Mouse (Mus musculus): Measurements from ENCODE around the gene Wnt3a. TPM values are rescaled to one million over a fixed set of nuclear protein-coding genes. Genes with fewer than 3 reads are reported as not detected.
A peak's percentile ranks its signal among the peaks of the same experiment; 100 is the strongest.

The Wnt3a gene
- polyA plus RNA-seq, 1 experiment from 2014 or later = not detected

DNA sequence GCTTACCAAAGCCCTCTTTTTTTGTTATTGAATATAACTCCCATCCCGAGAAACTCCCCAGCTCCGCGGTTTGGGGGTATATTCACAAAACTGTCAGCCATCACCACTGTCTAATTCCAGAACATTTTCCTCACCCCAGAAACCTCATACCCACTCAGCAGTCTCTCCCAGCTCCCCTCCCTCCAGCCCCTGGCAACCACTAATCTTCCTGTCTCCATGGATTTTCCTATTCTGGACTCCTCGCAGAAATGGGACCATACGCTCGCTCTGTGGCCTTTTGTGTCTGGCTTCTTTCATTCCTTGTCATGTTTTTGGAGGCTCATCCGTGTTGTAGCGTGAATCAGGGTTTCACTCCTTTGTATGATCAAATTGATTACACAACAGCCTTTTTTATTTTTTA lies 19.4 kb upstream of the Wnt3a start:
- WGBS = 59% methylated on average over 8 of the region's 8 CpGs
- no peaks in the 10 kb centered on the region; the same call in 1 of the 2 replicates for H3K4me1 ChIP-seq (replicated peaks; ENCODE audit: control insufficient read depth, insufficient read depth, low read length)
- H3K9me3 ChIP-seq (ENCODE audit: control insufficient read depth) = no peaks in the 10 kb centered on the region
- no peak overlapping the region for H3K4me3 ChIP-seq (ENCODE audit: low read depth, low read length)
- no peak overlapping the region for H3K27ac ChIP-seq (ENCODE audit: low read depth, low read length)
- H3K36me3 ChIP-seq (ENCODE audit: control insufficient read depth, insufficient read depth) = no peaks in the 10 kb centered on the region
- TF ChIP-seq CTCF (IDR thresholded peaks at IDR 0.05; ENCODE audit: low read depth) = no peak
- H3K9ac ChIP-seq (ENCODE audit: low read depth, low read length) = no peak overlapping the region
- no peak overlapping the region for H3K4me2 ChIP-seq (replicated peaks; ENCODE audit: low read depth)
- ATAC-seq = no peak
- H3K27me3 ChIP-seq (replicated peaks; ENCODE audit: control insufficient read depth, insufficient read depth, low read length) = peaks cover 44% of the 10 kb centered on the region

DNA sequence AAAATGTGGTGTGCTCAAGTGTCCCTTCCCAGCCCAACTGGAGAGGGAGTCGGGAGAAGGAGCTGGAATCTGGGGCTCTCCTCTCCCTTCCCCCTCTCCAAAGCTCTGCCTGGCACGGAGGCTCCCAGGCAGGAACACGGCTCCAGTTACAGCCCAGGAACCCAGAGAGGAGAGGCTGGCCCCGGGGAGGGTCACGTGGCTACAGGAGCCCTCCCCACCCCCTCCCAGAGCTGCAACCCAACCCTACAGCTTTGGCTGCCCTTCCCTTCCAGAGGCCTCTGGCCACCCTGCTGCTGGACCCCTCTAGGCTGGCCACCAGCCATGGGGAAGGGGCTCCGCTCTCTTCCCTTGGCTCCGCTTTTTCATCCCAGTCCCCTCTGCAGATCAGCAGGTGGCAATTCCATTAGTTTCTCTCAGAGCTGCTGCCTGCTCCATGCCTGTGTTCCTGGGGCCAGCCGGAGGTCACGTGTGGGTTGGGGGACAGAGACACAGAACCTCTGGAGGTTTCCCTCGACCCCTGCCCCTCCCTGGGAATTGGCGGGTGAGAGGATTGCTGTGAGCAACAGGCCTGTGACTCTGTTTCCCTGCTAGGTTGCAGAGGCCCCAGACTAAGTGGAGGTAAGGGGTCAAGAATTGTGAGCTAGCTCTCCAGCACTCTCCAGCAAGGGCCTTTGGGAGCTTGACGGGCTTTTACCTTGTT lies 18.7 kb upstream of the Wnt3a start:
- no peaks in the 10 kb centered on the region for H3K9me3 ChIP-seq (ENCODE audit: control insufficient read depth)
- no peak for ATAC-seq
- peaks cover 49% of the 10 kb centered on the region for H3K27me3 ChIP-seq (replicated peaks; ENCODE audit: control insufficient read depth, insufficient read depth, low read length)
- peak overlapping the region; percentile 94; the same call in 1 of the 2 replicates for H3K4me2 ChIP-seq (replicated peaks; ENCODE audit: low read depth)
- H3K4me3 ChIP-seq (ENCODE audit: low read depth, low read length) = no peak overlapping the region
- no peak for TF ChIP-seq CTCF (IDR thresholded peaks at IDR 0.05; ENCODE audit: low read depth)
- WGBS = 35% methylated on average over 12 of the region's 12 CpGs
- no peaks in the 10 kb centered on the region for H3K36me3 ChIP-seq (ENCODE audit: control insufficient read depth, insufficient read depth)
- H3K27ac ChIP-seq (ENCODE audit: low read depth, low read length) = peak overlapping the region; percentile 21; the same call in 1 of the 2 replicates
- no peaks in the 10 kb centered on the region; the same call in 1 of the 2 replicates for H3K4me1 ChIP-seq (replicated peaks; ENCODE audit: control insufficient read depth, insufficient read depth, low read length)
- H3K9ac ChIP-seq (ENCODE audit: low read depth, low read length) = no peak overlapping the region

DNA sequence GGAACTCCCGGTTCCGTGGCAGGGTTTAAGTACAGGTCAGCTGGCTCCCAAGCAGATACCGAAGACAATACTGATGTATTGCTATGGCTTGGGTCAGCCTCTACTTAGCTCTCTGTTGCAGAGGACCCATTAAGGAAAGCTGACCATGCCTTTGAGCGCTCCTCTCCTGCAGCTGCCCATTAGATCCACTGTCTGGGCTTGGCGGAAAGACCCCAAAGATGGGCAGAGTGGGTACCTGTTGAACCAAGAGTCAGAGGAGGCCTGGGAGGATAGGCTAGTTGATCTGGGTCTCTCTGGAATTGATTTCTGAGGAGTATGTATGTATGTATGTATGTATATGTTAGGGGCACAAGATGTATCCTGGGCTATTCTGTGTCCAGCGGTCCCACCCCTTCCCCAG lies 18.1 kb upstream of the Wnt3a start:
- no peak for ATAC-seq
- H3K36me3 ChIP-seq (ENCODE audit: control insufficient read depth, insufficient read depth) = no peaks in the 10 kb centered on the region
- 58% methylated on average over 6 of the region's 6 CpGs for WGBS
- TF ChIP-seq CTCF (IDR thresholded peaks at IDR 0.05; ENCODE audit: low read depth) = no peak
- H3K27ac ChIP-seq (ENCODE audit: low read depth, low read length) = no peak overlapping the region
- H3K4me3 ChIP-seq (ENCODE audit: low read depth, low read length) = no peak overlapping the region
- 0 out of 2 replicates have a peak overlapping the region, but pooled peaks have one; percentile 7 for H3K9ac ChIP-seq (ENCODE audit: low read depth, low read length)
- no peaks in the 10 kb centered on the region; the same call in 1 of the 2 replicates for H3K4me1 ChIP-seq (replicated peaks; ENCODE audit: control insufficient read depth, insufficient read depth, low read length)
- peak overlapping the region; percentile 94; the same call in 1 of the 2 replicates for H3K4me2 ChIP-seq (replicated peaks; ENCODE audit: low read depth)
- H3K27me3 ChIP-seq (replicated peaks; ENCODE audit: control insufficient read depth, insufficient read depth, low read length) = peaks cover 55% of the 10 kb centered on the region
- no peaks in the 10 kb centered on the region for H3K9me3 ChIP-seq (ENCODE audit: control insufficient read depth)

DNA sequence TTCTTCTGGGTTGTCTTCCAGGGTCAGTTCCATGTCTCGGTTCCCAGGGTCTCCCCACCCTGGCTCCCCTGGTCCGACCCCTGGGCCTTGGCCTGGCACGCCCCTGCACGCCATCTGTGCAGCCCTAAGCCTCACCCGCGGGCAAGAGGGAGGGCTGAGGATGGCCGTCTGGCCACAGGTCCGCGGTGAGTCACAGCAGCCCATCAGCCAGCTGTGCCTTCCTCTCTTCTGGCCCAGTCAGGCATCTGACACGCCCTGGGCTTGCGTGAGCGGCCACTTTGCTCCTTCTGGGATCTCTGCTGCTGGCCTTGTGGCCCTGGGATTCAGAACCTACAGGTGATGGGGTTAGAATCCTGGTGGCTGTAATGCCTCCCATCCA lies 17.6 kb upstream of the Wnt3a start:
- no peaks in the 10 kb centered on the region; the same call in 1 of the 2 replicates for H3K4me1 ChIP-seq (replicated peaks; ENCODE audit: control insufficient read depth, insufficient read depth, low read length)
- ATAC-seq = no peak
- no peaks in the 10 kb centered on the region for H3K9me3 ChIP-seq (ENCODE audit: control insufficient read depth)
- peaks cover 60% of the 10 kb centered on the region for H3K27me3 ChIP-seq (replicated peaks; ENCODE audit: control insufficient read depth, insufficient read depth, low read length)
- peak overlapping the region; percentile 94 for H3K4me2 ChIP-seq (replicated peaks; ENCODE audit: low read depth)
- WGBS = 30% methylated on average over 12 of the region's 12 CpGs
- H3K4me3 ChIP-seq (ENCODE audit: low read depth, low read length) = peak overlapping the region; percentile 18; the same call in 1 of the 2 replicates
- no peak overlapping the region for H3K27ac ChIP-seq (ENCODE audit: low read depth, low read length)
- no peak overlapping the region for H3K9ac ChIP-seq (ENCODE audit: low read depth, low read length)
- no peak for TF ChIP-seq CTCF (IDR thresholded peaks at IDR 0.05; ENCODE audit: low read depth)
- H3K36me3 ChIP-seq (ENCODE audit: control insufficient read depth, insufficient read depth) = no peaks in the 10 kb centered on the region

DNA sequence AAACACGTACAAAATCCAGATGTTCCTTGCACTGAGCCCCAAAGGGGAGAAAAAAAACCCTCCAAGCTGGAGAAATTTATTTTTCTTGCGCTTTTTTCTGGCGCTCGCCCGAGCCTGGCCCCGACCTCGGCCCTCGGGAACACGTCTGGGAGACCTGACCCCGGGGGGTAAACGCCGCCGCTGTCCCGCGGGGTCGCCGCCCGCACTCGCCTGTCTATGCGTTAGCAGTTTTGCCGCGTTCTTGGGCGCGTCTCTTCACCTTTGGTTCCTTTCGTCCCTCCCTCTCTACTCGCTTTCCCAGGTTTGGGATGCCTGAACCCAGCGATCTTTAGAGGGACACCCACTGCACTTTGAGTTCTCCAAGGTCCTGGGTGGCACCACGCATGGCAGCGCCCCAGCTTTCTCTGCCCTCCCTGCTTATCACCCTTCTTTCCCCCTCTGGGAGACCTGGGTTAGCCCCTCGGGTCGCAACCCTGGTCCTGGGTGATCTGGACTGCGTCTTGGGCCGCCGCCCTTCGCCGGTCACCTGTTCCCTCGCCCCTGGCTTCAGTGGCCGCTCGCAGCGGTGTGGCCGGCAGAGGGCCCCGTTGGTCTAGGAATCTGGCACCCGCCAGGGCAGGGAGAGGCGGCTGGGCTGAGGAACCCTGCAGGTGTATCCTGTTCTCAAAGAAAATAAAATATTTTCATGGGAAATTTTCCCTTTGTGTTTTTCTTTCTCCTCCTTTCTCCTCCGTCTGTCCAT lies 17.0 kb upstream of the Wnt3a start:
- TF ChIP-seq CTCF (IDR thresholded peaks at IDR 0.05; ENCODE audit: low read depth) = peak; percentile 88
- Histone ChIP-seq H3K9me3 (ENCODE audit: control insufficient read depth) (no peaks in the 10 kb centered on the region), H3K27ac (ENCODE audit: low read depth, low read length) (no peak overlapping the region), H3K4me1 (replicated peaks; ENCODE audit: control insufficient read depth, insufficient read depth, low read length) (no peaks in the 10 kb centered on the region; the same call in 1 of the 2 replicates), H3K9ac (ENCODE audit: low read depth, low read length) (peak overlapping the region; percentile 51), H3K27me3 (replicated peaks; ENCODE audit: control insufficient read depth, insufficient read depth, low read length) (peaks cover 61% of the 10 kb centered on the region), H3K36me3 (ENCODE audit: control insufficient read depth, insufficient read depth) (no peaks in the 10 kb centered on the region), H3K4me3 (ENCODE audit: low read depth, low read length) (peak overlapping the region; percentile 66), H3K4me2 (replicated peaks; ENCODE audit: low read depth) (peak overlapping the region; percentile 94)
- ATAC-seq = peak; percentile 40; the same call in 1 of the 2 replicates
- under 1% methylated on average over 45 of the region's 45 CpGs for WGBS
